Mouse (Mus musculus): ENCODE data around the gene Samd8. TPM values are rescaled to one million over a fixed set of nuclear protein-coding genes. Genes with fewer than 3 reads are reported as not detected.
A peak's percentile ranks its signal among the peaks of the same experiment; 100 is the strongest.

Samd8 gene
- polyA plus RNA-seq, 1 experiment from 2014 or later: 19.9 TPM

- no peaks in the 10 kb centered on the region for H3K9me3 ChIP-seq (ENCODE audit: control insufficient read depth, low read length)
- 88% methylated on average over 10 of the region's 10 CpGs for WGBS
- ATAC-seq (ENCODE audit: low FRiP score) (no peak), DNase-seq (ENCODE audit: low spot score) (no peak)
- no peaks in the 10 kb centered on the region for H3K4me1 ChIP-seq (replicated peaks; ENCODE audit: control insufficient read depth, insufficient read depth, low read length)
- no peak overlapping the region for H3K4me2 ChIP-seq (replicated peaks; ENCODE audit: low read depth, low read length)
- H3K9ac ChIP-seq (ENCODE audit: low read depth, low read length): no peak overlapping the region
- H3K4me3 ChIP-seq (ENCODE audit: low read depth, low read length): no peak overlapping the region
- no peaks in the 10 kb centered on the region for H3K27me3 ChIP-seq (ENCODE audit: control insufficient read depth, insufficient read depth, low read length)
- H3K27ac ChIP-seq (ENCODE audit: low read depth, low read length): no peak overlapping the region
- no peaks in the 10 kb centered on the region for H3K36me3 ChIP-seq (ENCODE audit: control insufficient read depth, insufficient read depth, low read length)
Measured at GRCm38 (mm10) chr14:21811744-21812393, 61.5 kb downstream of the Samd8 start.

- H3K4me1 ChIP-seq (replicated peaks; ENCODE audit: control insufficient read depth, insufficient read depth, low read length): no peaks in the 10 kb centered on the region
- DNase-seq (ENCODE audit: low spot score) (peak; percentile 82), ATAC-seq (ENCODE audit: low FRiP score) (no peak)
Measured at GRCm38 (mm10) chr14:21812590-21813162, 62.3 kb downstream of the Samd8 start.

GRCm38 (mm10) chr14:21813216-21813615 is 62.9 kb downstream of the Samd8 start:
- H3K4me1 ChIP-seq (replicated peaks; ENCODE audit: control insufficient read depth, insufficient read depth, low read length): no peaks in the 10 kb centered on the region
- H3K27me3 ChIP-seq (ENCODE audit: control insufficient read depth, insufficient read depth, low read length): no peaks in the 10 kb centered on the region
- no peak overlapping the region for H3K9ac ChIP-seq (ENCODE audit: low read depth, low read length)
- no peaks in the 10 kb centered on the region for H3K36me3 ChIP-seq (ENCODE audit: control insufficient read depth, insufficient read depth, low read length)
- ATAC-seq (ENCODE audit: low FRiP score) (no peak), DNase-seq (ENCODE audit: low spot score) (no peak)
- no peak overlapping the region for H3K27ac ChIP-seq (ENCODE audit: low read depth, low read length)
- no peak overlapping the region for H3K4me2 ChIP-seq (replicated peaks; ENCODE audit: low read depth, low read length)
- H3K4me3 ChIP-seq (ENCODE audit: low read depth, low read length): no peak overlapping the region
- no peaks in the 10 kb centered on the region for H3K9me3 ChIP-seq (ENCODE audit: control insufficient read depth, low read length)
- 87% methylated on average over 4 of the region's 4 CpGs for WGBS

More at GRCm38 (mm10) chr14:21812590-21813162, 62.3 kb downstream of the Samd8 start:
- no peaks in the 10 kb centered on the region for H3K27me3 ChIP-seq (ENCODE audit: control insufficient read depth, insufficient read depth, low read length)
- no peak overlapping the region for H3K27ac ChIP-seq (ENCODE audit: low read depth, low read length)
- no peak overlapping the region for H3K4me3 ChIP-seq (ENCODE audit: low read depth, low read length)
- WGBS: 23% methylated on average over 14 of the region's 14 CpGs
- H3K9me3 ChIP-seq (ENCODE audit: control insufficient read depth, low read length): no peaks in the 10 kb centered on the region
- no peaks in the 10 kb centered on the region for H3K36me3 ChIP-seq (ENCODE audit: control insufficient read depth, insufficient read depth, low read length)
- no peak overlapping the region for H3K4me2 ChIP-seq (replicated peaks; ENCODE audit: low read depth, low read length)
- H3K9ac ChIP-seq (ENCODE audit: low read depth, low read length): no peak overlapping the region

GRCm38 (mm10) chr14:21813847-21814246 is 63.5 kb downstream of the Samd8 start:
- no peak overlapping the region for H3K27ac ChIP-seq (ENCODE audit: low read depth, low read length)
- H3K9me3 ChIP-seq (ENCODE audit: control insufficient read depth, low read length): no peaks in the 10 kb centered on the region
- H3K9ac ChIP-seq (ENCODE audit: low read depth, low read length): no peak overlapping the region
- 88% methylated on average over 3 of the region's 3 CpGs for WGBS
- no peaks in the 10 kb centered on the region for H3K27me3 ChIP-seq (ENCODE audit: control insufficient read depth, insufficient read depth, low read length)
- DNase-seq (ENCODE audit: low spot score) (no peak), ATAC-seq (ENCODE audit: low FRiP score) (no peak)
- H3K4me2 ChIP-seq (replicated peaks; ENCODE audit: low read depth, low read length): no peak overlapping the region
- no peak overlapping the region for H3K4me3 ChIP-seq (ENCODE audit: low read depth, low read length)
- H3K4me1 ChIP-seq (replicated peaks; ENCODE audit: control insufficient read depth, insufficient read depth, low read length): no peaks in the 10 kb centered on the region
- no peaks in the 10 kb centered on the region for H3K36me3 ChIP-seq (ENCODE audit: control insufficient read depth, insufficient read depth, low read length)

- ATAC-seq (ENCODE audit: low FRiP score): no peak
- H3K36me3 ChIP-seq (ENCODE audit: control insufficient read depth, insufficient read depth, low read length): no peaks in the 10 kb centered on the region
- H3K27me3 ChIP-seq (ENCODE audit: control insufficient read depth, insufficient read depth, low read length): no peaks in the 10 kb centered on the region
- 92% methylated on average over 4 of the region's 4 CpGs for WGBS
- H3K9me3 ChIP-seq (ENCODE audit: control insufficient read depth, low read length): no peaks in the 10 kb centered on the region
- H3K27ac ChIP-seq (ENCODE audit: low read depth, low read length): no peak overlapping the region
- DNase-seq (ENCODE audit: low spot score): no peak
- no peak overlapping the region for H3K4me2 ChIP-seq (replicated peaks; ENCODE audit: low read depth, low read length)
- no peak overlapping the region for H3K4me3 ChIP-seq (ENCODE audit: low read depth, low read length)
- no peak overlapping the region for H3K9ac ChIP-seq (ENCODE audit: low read depth, low read length)
- no peaks in the 10 kb centered on the region for H3K4me1 ChIP-seq (replicated peaks; ENCODE audit: control insufficient read depth, insufficient read depth, low read length)
Measured at GRCm38 (mm10) chr14:21814606-21815005, 64.3 kb downstream of the Samd8 start.

GRCm38 (mm10) chr14:21816255-21816654 is 65.9 kb downstream of the Samd8 start:
- Histone ChIP-seq H3K36me3 (ENCODE audit: control insufficient read depth, insufficient read depth, low read length) (no peaks in the 10 kb centered on the region), H3K27ac (ENCODE audit: low read depth, low read length) (no peak overlapping the region), H3K4me2 (replicated peaks; ENCODE audit: low read depth, low read length) (no peak overlapping the region), H3K9me3 (ENCODE audit: control insufficient read depth, low read length) (no peaks in the 10 kb centered on the region), H3K27me3 (ENCODE audit: control insufficient read depth, insufficient read depth, low read length) (no peaks in the 10 kb centered on the region), H3K9ac (ENCODE audit: low read depth, low read length) (no peak overlapping the region), H3K4me3 (ENCODE audit: low read depth, low read length) (no peak overlapping the region), H3K4me1 (replicated peaks; ENCODE audit: control insufficient read depth, insufficient read depth, low read length) (no peaks in the 10 kb centered on the region)
- 81% methylated on average over 3 of the region's 3 CpGs for WGBS
- no peak for ATAC-seq (ENCODE audit: low FRiP score)
- no peak for DNase-seq (ENCODE audit: low spot score)

GRCm38 (mm10) chr14:21817453-21817852 is 67.1 kb downstream of the Samd8 start:
- Histone ChIP-seq H3K36me3 (ENCODE audit: control insufficient read depth, insufficient read depth, low read length) (no peaks in the 10 kb centered on the region), H3K9ac (ENCODE audit: low read depth, low read length) (no peak overlapping the region), H3K27ac (ENCODE audit: low read depth, low read length) (no peak overlapping the region), H3K4me2 (replicated peaks; ENCODE audit: low read depth, low read length) (no peak overlapping the region), H3K4me3 (ENCODE audit: low read depth, low read length) (no peak overlapping the region), H3K9me3 (ENCODE audit: control insufficient read depth, low read length) (no peaks in the 10 kb centered on the region), H3K27me3 (ENCODE audit: control insufficient read depth, insufficient read depth, low read length) (no peaks in the 10 kb centered on the region), H3K4me1 (replicated peaks; ENCODE audit: control insufficient read depth, insufficient read depth, low read length) (no peaks in the 10 kb centered on the region)
- DNase-seq (ENCODE audit: low spot score) (no peak), ATAC-seq (ENCODE audit: low FRiP score) (no peak)
- WGBS: 35% methylated on average over 4 of the region's 4 CpGs

- no peaks in the 10 kb centered on the region for H3K36me3 ChIP-seq (ENCODE audit: control insufficient read depth, insufficient read depth, low read length)
- DNase-seq (ENCODE audit: low spot score) (no peak), ATAC-seq (ENCODE audit: low FRiP score) (no peak)
- no peaks in the 10 kb centered on the region for H3K4me1 ChIP-seq (replicated peaks; ENCODE audit: control insufficient read depth, insufficient read depth, low read length)
- H3K9me3 ChIP-seq (ENCODE audit: control insufficient read depth, low read length): no peaks in the 10 kb centered on the region
- no peak overlapping the region for H3K4me3 ChIP-seq (ENCODE audit: low read depth, low read length)
- no peaks in the 10 kb centered on the region for H3K27me3 ChIP-seq (ENCODE audit: control insufficient read depth, insufficient read depth, low read length)
- no peak overlapping the region for H3K9ac ChIP-seq (ENCODE audit: low read depth, low read length)
- no peak overlapping the region for H3K27ac ChIP-seq (ENCODE audit: low read depth, low read length)
- H3K4me2 ChIP-seq (replicated peaks; ENCODE audit: low read depth, low read length): no peak overlapping the region
- 90% methylated on average over 4 of the region's 4 CpGs for WGBS
Measured at GRCm38 (mm10) chr14:21820880-21821505, 70.7 kb downstream of the Samd8 start.

- ATAC-seq (ENCODE audit: low FRiP score) (no peak), DNase-seq (ENCODE audit: low spot score) (no peak)
- no peaks in the 10 kb centered on the region for H3K4me1 ChIP-seq (replicated peaks; ENCODE audit: control insufficient read depth, insufficient read depth, low read length)
- H3K4me3 ChIP-seq (ENCODE audit: low read depth, low read length): no peak overlapping the region
- WGBS: 70% methylated on average over 7 of the region's 7 CpGs
- no peaks in the 10 kb centered on the region for H3K9me3 ChIP-seq (ENCODE audit: control insufficient read depth, low read length)
- no peaks in the 10 kb centered on the region for H3K36me3 ChIP-seq (ENCODE audit: control insufficient read depth, insufficient read depth, low read length)
- H3K27ac ChIP-seq (ENCODE audit: low read depth, low read length): no peak overlapping the region
- no peak overlapping the region for H3K9ac ChIP-seq (ENCODE audit: low read depth, low read length)
- no peak overlapping the region for H3K4me2 ChIP-seq (replicated peaks; ENCODE audit: low read depth, low read length)
- H3K27me3 ChIP-seq (ENCODE audit: control insufficient read depth, insufficient read depth, low read length): no peaks in the 10 kb centered on the region
Measured at GRCm38 (mm10) chr14:21822307-21822706, 72.0 kb downstream of the Samd8 start.

All from hindbrain, embryonic 11.5 days (tissue).